Mouse (Mus musculus) cerebellum, adult 2 months (tissue): ENCODE measurements around the gene Cachd1.

ENCODE experiments used
- CTCF ChIP-seq: fragments of 200-500 bp; IDR thresholded peaks from 2 replicates; pipeline ENCODE4 v1.5.1; 2011; ENCODE audit warnings: low read depth, mild to moderate bottlenecking, control low read depth, low read length, moderate library complexity, borderline replicate concordance; ENCODE audit not compliant: insufficient read depth
- POLR2A ChIP-seq: fragments of 200-500 bp; IDR thresholded peaks from 2 replicates; pipeline ENCODE4 v1.6.1; 2011; ENCODE audit warnings: low read length, control low read depth, borderline replicate concordance; ENCODE audit not compliant: insufficient read depth

DNA sequence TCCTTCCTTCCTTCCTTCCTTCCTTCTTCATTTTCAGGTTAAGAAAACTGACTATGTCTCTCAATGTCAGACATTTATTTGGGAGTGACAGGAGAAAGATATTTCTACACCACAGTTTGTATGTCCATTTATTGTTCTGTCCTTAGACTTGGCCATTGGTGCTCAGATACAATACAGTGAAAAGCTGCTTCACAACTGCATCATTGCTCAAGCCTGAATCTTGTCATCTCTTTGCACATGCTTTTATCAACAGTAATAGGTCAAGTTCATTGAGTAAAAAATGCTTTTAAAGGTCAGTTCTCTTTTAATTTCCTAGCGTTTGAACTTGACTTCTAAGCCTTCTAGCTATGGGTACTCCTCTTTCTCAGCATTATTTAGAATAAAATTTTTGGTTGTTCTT, 141.0 kb downstream of the Cachd1 start:
- no peak for TF ChIP-seq CTCF
- no peak for TF ChIP-seq POLR2A
